Mouse (Mus musculus) heart, adult 11 months (tissue): ENCODE data around the gene Ust.
"Not testable (repeated sequence)": the region's sequence is repeated elsewhere in the genome, so short reads cannot be mapped to it uniquely, and the experiment has no call there.

ENCODE experiments used
- DNase-seq: peaks from one replicate; pipeline ENCODE4 v3.0.0; 2022

Ust gene

GRCm38 (mm10) chr10:8518141-8519013, at the start of gene Ust:
Gene Ust, minus strand, starts transcription at chr10:8518825.
- peak; percentile 99 for DNase-seq

DNA sequence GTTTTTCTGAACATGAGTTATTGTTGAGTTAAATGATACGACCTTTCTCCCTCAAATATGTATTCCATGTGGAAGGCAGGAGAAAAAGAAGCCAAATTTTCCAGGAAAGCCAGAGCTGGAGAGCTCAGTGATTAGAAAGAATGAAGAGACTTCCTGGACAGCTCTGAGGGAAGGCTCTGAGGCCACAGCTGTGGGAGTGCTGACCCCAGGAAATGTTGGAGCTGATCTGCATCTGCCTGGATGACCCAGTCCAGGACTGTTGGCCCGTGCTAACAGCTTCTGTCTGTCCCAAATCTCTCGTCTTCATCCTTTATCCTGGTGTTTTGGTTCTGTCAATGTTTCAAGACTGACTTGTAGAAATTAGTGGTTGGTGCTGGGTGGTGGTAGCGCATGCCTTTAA, 42.7 kb upstream of the Ust start:
- DNase-seq = no peak

- DNase-seq = not testable (repeated sequence)
Measured at GRCm38 (mm10) chr10:8559566-8559965, 40.9 kb upstream of the Ust start.

GRCm38 (mm10) chr10:8552239-8552638, 33.6 kb upstream of the Ust start:
- not testable (repeated sequence) for DNase-seq

GRCm38 (mm10) chr10:8551601-8552000, 33.0 kb upstream of the Ust start:
- DNase-seq = not testable (repeated sequence)

- no peak for DNase-seq
Measured at GRCm38 (mm10) chr10:8541514-8541913, 22.9 kb upstream of the Ust start.

- peak; percentile 64 for DNase-seq
Measured at GRCm38 (mm10) chr10:8535445-8535844, 16.8 kb upstream of the Ust start.

- peak; percentile 73 for DNase-seq
Measured at GRCm38 (mm10) chr10:8531651-8532050, 13.0 kb upstream of the Ust start.

DNA sequence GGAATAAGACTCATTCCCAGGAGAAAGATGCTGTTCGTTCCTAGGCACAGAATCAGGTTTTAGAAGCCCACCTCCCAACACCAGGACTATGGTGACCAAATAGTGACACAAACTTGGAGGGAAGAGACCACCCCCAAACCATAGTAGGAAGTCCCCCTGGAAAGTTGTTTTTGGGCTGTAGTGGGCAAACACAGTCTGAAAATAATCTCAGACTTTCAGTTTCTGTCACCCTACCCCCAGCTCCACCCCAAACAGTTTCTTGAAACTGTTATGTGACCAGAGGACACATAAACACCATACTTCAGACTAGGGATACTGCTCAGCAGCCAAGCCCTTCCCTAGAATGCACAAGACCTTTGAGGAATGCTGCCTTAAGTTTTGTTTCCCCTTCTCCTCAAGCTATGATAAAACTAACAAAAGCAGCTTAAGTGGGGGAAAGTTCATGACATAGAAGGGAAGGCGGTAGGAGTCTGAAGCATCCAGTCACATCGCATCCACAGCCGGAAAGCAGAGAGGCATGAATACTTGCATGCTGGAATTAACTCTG, 12.0 kb upstream of the Ust start:
- peak; percentile 39 for DNase-seq

GRCm38 (mm10) chr10:8529173-8529572, 10.5 kb upstream of the Ust start:
- peak; percentile 37 for DNase-seq

DNA sequence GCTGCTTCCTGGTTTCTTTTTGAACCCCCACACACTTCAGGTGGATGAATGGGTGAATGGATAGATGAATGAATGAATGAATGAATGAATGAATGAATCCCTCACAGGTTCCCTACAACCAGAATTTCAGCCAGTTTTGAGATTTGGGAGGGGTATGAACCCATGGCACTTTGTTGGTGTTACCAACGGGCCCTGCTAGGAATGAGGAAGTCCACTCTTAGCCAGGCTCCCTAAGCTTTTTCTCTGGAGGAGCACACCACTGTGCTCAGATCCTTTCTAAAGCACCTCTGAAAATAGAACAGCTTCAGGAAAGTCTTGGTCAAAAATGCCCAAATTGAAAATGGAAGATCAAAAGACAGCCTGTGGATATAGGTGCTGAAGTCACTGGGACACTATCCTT, 6.7 kb upstream of the Ust start:
- DNase-seq = peak; percentile 50

- peak; percentile 68 for DNase-seq
Measured at GRCm38 (mm10) chr10:8521536-8521935, 2.9 kb upstream of the Ust start.

DNA sequence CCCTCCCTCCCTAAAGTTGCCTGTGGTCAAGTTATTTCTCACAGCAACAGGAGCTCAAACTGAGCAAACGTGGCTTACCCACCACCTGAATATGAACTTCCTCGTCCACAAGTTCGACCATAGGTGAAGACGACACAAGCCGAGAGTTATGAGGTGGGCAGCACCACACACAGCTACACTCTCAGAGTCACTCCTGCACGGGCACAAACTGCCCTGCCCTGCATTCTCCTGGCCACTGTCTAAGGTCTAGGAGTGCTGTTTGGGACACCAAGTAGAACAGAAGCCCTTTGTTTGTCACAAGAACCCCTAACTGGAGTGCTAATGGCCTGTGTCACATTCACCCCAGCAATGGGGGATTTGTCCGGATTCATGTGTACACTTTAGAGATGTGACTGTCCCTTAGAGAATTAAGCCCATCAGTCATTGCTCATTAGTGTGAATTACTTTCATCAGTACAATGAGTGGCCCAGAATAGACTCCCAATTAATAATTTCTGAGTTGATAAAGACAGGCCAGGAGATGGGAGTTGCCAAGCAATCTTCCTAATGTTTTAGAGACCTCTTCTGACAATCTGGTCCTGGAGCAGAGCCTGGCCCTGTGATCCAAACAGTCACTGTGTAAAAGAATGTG, 2.3 kb upstream of the Ust start:
- peak; percentile 82 for DNase-seq

- no peak for DNase-seq
Measured at GRCm38 (mm10) chr10:8519014-8519491, 428 bp upstream of the Ust start.

- no peak for DNase-seq
Measured at GRCm38 (mm10) chr10:8517591-8518140, 959 bp downstream of the Ust start.

- DNase-seq = peak; percentile 91
Measured at GRCm38 (mm10) chr10:8516916-8517524, 1.6 kb downstream of the Ust start.

DNA sequence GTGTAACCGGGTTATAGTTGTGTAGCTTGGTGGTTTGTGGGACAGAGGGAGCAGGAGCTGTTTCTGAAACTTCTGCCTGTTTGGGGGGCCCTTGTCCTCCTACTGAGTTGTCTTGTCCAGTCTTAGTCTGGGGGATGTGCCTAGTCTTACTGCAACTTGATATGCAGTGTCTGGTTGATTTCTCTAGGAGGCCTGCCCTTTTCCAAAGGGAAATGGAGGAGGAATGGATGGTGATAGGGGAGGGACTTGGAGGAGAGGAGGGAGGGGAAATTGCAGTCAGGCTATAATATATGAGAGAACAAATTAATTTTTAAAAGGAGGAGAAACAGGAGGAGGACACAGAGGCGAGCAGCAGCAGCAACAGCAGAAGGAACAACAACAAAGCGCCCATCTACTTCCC, 4.9 kb downstream of the Ust start:
- DNase-seq = no peak

DNA sequence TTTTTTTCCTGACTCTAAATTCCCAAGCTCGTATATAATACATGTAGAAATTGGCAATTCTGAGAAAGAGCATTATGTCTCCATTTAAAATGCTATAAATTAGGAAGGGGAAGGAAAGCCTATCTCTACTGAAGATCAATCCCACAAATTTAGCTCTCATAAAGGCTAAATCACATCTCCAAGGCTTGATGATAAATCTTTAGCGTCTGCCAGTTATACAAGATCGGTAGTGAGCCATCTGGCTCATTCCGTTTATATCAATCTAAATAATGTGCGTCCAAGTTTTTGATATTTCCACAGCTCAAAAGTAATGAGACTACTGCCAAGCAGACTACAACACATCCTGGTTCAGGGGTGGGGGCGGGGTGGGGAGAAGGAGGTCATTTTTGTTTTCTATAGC, 6.4 kb downstream of the Ust start:
- DNase-seq = no peak

GRCm38 (mm10) chr10:8511760-8512159, 6.9 kb downstream of the Ust start:
- DNase-seq = peak; percentile 64

DNA sequence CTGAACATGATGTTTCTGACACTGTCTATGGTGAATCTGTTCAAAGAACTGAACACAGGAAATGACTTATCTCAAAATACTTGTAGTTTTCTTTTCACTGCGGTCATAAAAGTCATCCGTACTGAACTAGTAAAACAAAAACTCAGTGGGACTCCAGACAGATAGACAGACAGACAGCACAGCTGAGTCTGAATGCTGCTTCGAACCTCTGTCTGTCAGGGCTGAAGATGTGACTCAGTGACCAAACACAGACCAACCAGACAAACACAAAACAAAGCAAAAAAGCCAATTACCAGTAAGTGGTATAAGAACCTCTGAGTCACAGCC, 12.4 kb downstream of the Ust start:
- DNase-seq = peak; percentile 18

- peak; percentile 77 for DNase-seq
Measured at GRCm38 (mm10) chr10:8505346-8506246, 13.0 kb downstream of the Ust start.

GRCm38 (mm10) chr10:8504832-8505231, 13.8 kb downstream of the Ust start:
- DNase-seq = peak; percentile 95
